Mouse (Mus musculus) kidney, adult 2 months (tissue): ENCODE measurements around the gene Krt33a. TPM values are rescaled to one million over a fixed set of nuclear protein-coding genes. Genes with fewer than 3 reads are reported as not detected.

Experiments
- DNase-seq: peaks from one replicate; pipeline ENCODE4 v3.0.0; 2021
- H3K27ac ChIP-seq: fragments of 200-500 bp; 2 replicates; pipeline ENCODE4 v1.5.1; 2012; ENCODE audit warnings: low read depth, low read length, control low read depth, inconsistent platforms; ENCODE audit not compliant: insufficient read depth
- H3K27me3 ChIP-seq: fragments of 200-500 bp; replicated peaks from 2 replicates; pipeline ENCODE4 v1.6.1; 2012; ENCODE audit warnings: mild to moderate bottlenecking, moderate library complexity, low read length, inconsistent platforms; ENCODE audit not compliant: control insufficient read depth, insufficient read depth
- H3K36me3 ChIP-seq: fragments of 200-500 bp; 2 replicates; pipeline ENCODE4 v1.6.1; 2012; ENCODE audit warnings: mild to moderate bottlenecking, moderate library complexity, low read length, inconsistent platforms; ENCODE audit not compliant: control insufficient read depth, insufficient read depth
- H3K4me1 ChIP-seq: fragments of 200-500 bp; 2 replicates; pipeline ENCODE4 v1.6.1; 2011; ENCODE audit warnings: low read length; ENCODE audit not compliant: control insufficient read depth, insufficient read depth
- H3K4me3 ChIP-seq: fragments of 200-500 bp; 2 replicates; pipeline ENCODE4 v1.5.1; 2011; ENCODE audit warnings: mild to moderate bottlenecking, low read depth, low read length, control low read depth; ENCODE audit not compliant: insufficient read depth
- CTCF ChIP-seq: fragments of 200-500 bp; conservative IDR thresholded peaks from 2 replicates; pipeline ENCODE4 v1.5.1; 2011; ENCODE audit warnings: low read depth, mild to moderate bottlenecking, control low read depth, low read length, moderate library complexity, mixed read lengths; ENCODE audit not compliant: insufficient read depth, insufficient read length
- POLR2A ChIP-seq: fragments of 200-500 bp; IDR thresholded peaks from one replicate; pipeline ENCODE4 v1.6.1; 2011; ENCODE audit warnings: low read depth, low read length, control low read depth
- WGBS: fragments of 180-500 bp; shearing (Covaris S2); methylation state at CpG from one replicate; pipeline ENCODE4 v1.1.7; 2018; 5-methylcytosine and 5-hydroxymethylcytosine counted together
- polyA plus RNA-seq: library from polyadenylated mRNA; depleted of rRNA; stranded (reverse); fragments of >200 nt; gene quantifications from 2 replicates; pipeline ENCODE4 v1.2.3, GENCODE M21; 2012; rRNA removed

Krt33a gene
- polyA plus RNA-seq, 1 experiment: not detected

- no peaks in the 10 kb centered on the region for H3K4me1 ChIP-seq
- no peaks in the 10 kb centered on the region for H3K36me3 ChIP-seq
- TF ChIP-seq POLR2A: no peak
- TF ChIP-seq CTCF: no peak
- no peak within 1 kb of the TSS for H3K4me3 ChIP-seq
- DNase-seq: no peak
- no peak within 1 kb of the TSS for H3K27ac ChIP-seq
- WGBS: 60% methylated on average over 8 of the region's 8 CpGs
- no peaks in the 10 kb centered on the region for H3K27me3 ChIP-seq
Observed at GRCm38 (mm10) chr11:99986180-99986647, 29.8 kb downstream of the Krt33a start, which contains the start of gene Krtap16-1. TSS of gene Krtap16-1 (minus strand) at chr11:99986597.

GRCm38 (mm10) chr11:99985291-99986092 lies 30.5 kb downstream of the Krt33a start:
- 64% methylated on average over 20 of the region's 20 CpGs for WGBS
- no peak for DNase-seq
- H3K27ac ChIP-seq: no peak overlapping the region
- no peak for TF ChIP-seq POLR2A
- no peaks in the 10 kb centered on the region for H3K4me1 ChIP-seq
- H3K36me3 ChIP-seq: no peaks in the 10 kb centered on the region
- H3K27me3 ChIP-seq: no peaks in the 10 kb centered on the region
- H3K4me3 ChIP-seq: no peak overlapping the region

- Histone ChIP-seq H3K27me3 (no peaks in the 10 kb centered on the region), H3K36me3 (no peaks in the 10 kb centered on the region), H3K4me1 (no peaks in the 10 kb centered on the region), H3K27ac (no peak overlapping the region), H3K4me3 (no peak overlapping the region)
- no peak for DNase-seq
- WGBS: 85% methylated on average over 1 of the region's 1 CpGs
- TF ChIP-seq POLR2A: no peak
- TF ChIP-seq CTCF: no peak
Observed at GRCm38 (mm10) chr11:99983442-99983841, 32.6 kb downstream of the Krt33a start.

- H3K27ac ChIP-seq: no peak overlapping the region
- WGBS: 82% methylated on average over 9 of the region's 9 CpGs
- no peaks in the 10 kb centered on the region for H3K4me1 ChIP-seq
- TF ChIP-seq POLR2A (no peak), CTCF (no peak)
- no peak for DNase-seq
- no peaks in the 10 kb centered on the region for H3K27me3 ChIP-seq
- no peaks in the 10 kb centered on the region for H3K36me3 ChIP-seq
- H3K4me3 ChIP-seq: no peak overlapping the region
Observed at GRCm38 (mm10) chr11:99982731-99983130, 33.3 kb downstream of the Krt33a start.

GRCm38 (mm10) chr11:99978953-99979352 lies 37.1 kb downstream of the Krt33a start, which contains the start of gene Krtap29-1:
TSS of gene Krtap29-1 (minus strand) at chr11:99979053.
- H3K27me3 ChIP-seq: no peaks in the 10 kb centered on the region
- no peak within 1 kb of the TSS for H3K4me3 ChIP-seq
- TF ChIP-seq POLR2A (no peak), CTCF (no peak)
- no peaks in the 10 kb centered on the region for H3K36me3 ChIP-seq
- DNase-seq: no peak
- 61% methylated on average over 5 of the region's 5 CpGs for WGBS
- H3K4me1 ChIP-seq: no peaks in the 10 kb centered on the region
- no peak within 1 kb of the TSS for H3K27ac ChIP-seq

- no peaks in the 10 kb centered on the region for H3K4me1 ChIP-seq
- H3K27ac ChIP-seq: no peak overlapping the region
- no peaks in the 10 kb centered on the region for H3K36me3 ChIP-seq
- no peak for DNase-seq
- 45% methylated on average over 2 of the region's 2 CpGs for WGBS
- no peak for TF ChIP-seq CTCF
- no peak for TF ChIP-seq POLR2A
- no peak overlapping the region for H3K4me3 ChIP-seq
- no peaks in the 10 kb centered on the region; the same call in 1 of the 2 replicates for H3K27me3 ChIP-seq
Observed at GRCm38 (mm10) chr11:99965961-99966360, 50.1 kb downstream of the Krt33a start.

- no peak overlapping the region for H3K27ac ChIP-seq
- WGBS: 36% methylated on average over 6 of the region's 6 CpGs
- H3K4me3 ChIP-seq: no peak overlapping the region
- no peaks in the 10 kb centered on the region for H3K4me1 ChIP-seq
- H3K36me3 ChIP-seq: no peaks in the 10 kb centered on the region
- no peaks in the 10 kb centered on the region; the same call in 1 of the 2 replicates for H3K27me3 ChIP-seq
- no peak for DNase-seq
- TF ChIP-seq CTCF (0 out of 2 replicates have a peak, but pooled peaks have one; percentile 0), POLR2A (no peak)
Observed at GRCm38 (mm10) chr11:99964213-99964612, 51.8 kb downstream of the Krt33a start.

Other genes starting within 250 kb of the Krt33a start
- gene Gm11595, start 243.3 kb downstream of the Krt33a start, polyA plus RNA-seq: not detected in 2 replicates
- gene Krtap4-8, start 235.5 kb downstream of the Krt33a start, polyA plus RNA-seq: not detected in 2 replicates
- not detected in 2 replicates for gene Krtap4-9, start 231.0 kb downstream of the Krt33a start, polyA plus RNA-seq
- gene Gm11596, start 222.7 kb downstream of the Krt33a start, polyA plus RNA-seq: not detected in 2 replicates
- gene Gm11569, start 217.3 kb downstream of the Krt33a start, polyA plus RNA-seq: not detected in 2 replicates
- not detected in 2 replicates for gene Gm11554, start 211.8 kb downstream of the Krt33a start, polyA plus RNA-seq
- gene Krtap4-13, start 206.3 kb downstream of the Krt33a start, polyA plus RNA-seq: not detected in 2 replicates
- not detected in 2 replicates for gene Gm11564, start 200.5 kb downstream of the Krt33a start, polyA plus RNA-seq
- not detected in 2 replicates for gene 2300003K06Rik, start 178.1 kb downstream of the Krt33a start, polyA plus RNA-seq
- not detected in 2 replicates for gene Krtap4-16, start 164.6 kb downstream of the Krt33a start, polyA plus RNA-seq
- not detected in 2 replicates for gene Gm11568, start 158.3 kb downstream of the Krt33a start, polyA plus RNA-seq
- not detected in 2 replicates for gene Gm11559, start 151.7 kb downstream of the Krt33a start, polyA plus RNA-seq
- gene Krtap9-1, start 142.8 kb downstream of the Krt33a start, polyA plus RNA-seq: not detected in 2 replicates
- gene Gm11567, start 137.0 kb downstream of the Krt33a start, polyA plus RNA-seq: not detected in 2 replicates
- not detected in 2 replicates for gene Krtap31-1, start 108.3 kb downstream of the Krt33a start, polyA plus RNA-seq
- not detected in 2 replicates for gene Gm11565, start 101.5 kb downstream of the Krt33a start, polyA plus RNA-seq
- not detected in 2 replicates for gene Krtap31-2, start 79.9 kb downstream of the Krt33a start, polyA plus RNA-seq
- not detected in 2 replicates for gene Krtap9-5, start 67.7 kb downstream of the Krt33a start, polyA plus RNA-seq
- not detected in 2 replicates for gene Krtap29-1, start 37.2 kb downstream of the Krt33a start, polyA plus RNA-seq
- gene Krtap16-1, start 29.6 kb downstream of the Krt33a start, polyA plus RNA-seq: not detected in 2 replicates
- gene Krtap17-1, start 22.2 kb downstream of the Krt33a start, polyA plus RNA-seq: not detected in 2 replicates
- gene Krt33b, start 13.7 kb upstream of the Krt33a start, polyA plus RNA-seq: not detected in 2 replicates
- gene Krt34, start 25.3 kb upstream of the Krt33a start, polyA plus RNA-seq: not detected in 2 replicates
- gene Krt31, start 34.3 kb upstream of the Krt33a start, polyA plus RNA-seq: not detected in 2 replicates
- gene Krt32, start 72.0 kb upstream of the Krt33a start, polyA plus RNA-seq: not detected in 2 replicates
- gene Krt35, start 80.0 kb upstream of the Krt33a start, polyA plus RNA-seq: not detected in 2 replicates
- gene Krt36, start 89.4 kb upstream of the Krt33a start, polyA plus RNA-seq: 0.11 TPM in 1 of 2 replicates, not detected in the other
- gene Krt13, start 105.4 kb upstream of the Krt33a start, polyA plus RNA-seq: not detected in 2 replicates
- 3.1 and 3.9 TPM in 2 replicates for gene Krt15, start 119.7 kb upstream of the Krt33a start, polyA plus RNA-seq
- 13.0 and 20.1 TPM in 2 replicates for gene Krt19, start 132.5 kb upstream of the Krt33a start, polyA plus RNA-seq
- not detected in 2 replicates for gene Krt9, start 177.0 kb upstream of the Krt33a start, polyA plus RNA-seq
- 1.3 and 1.4 TPM in 2 replicates for gene Krt14, start 191.3 kb upstream of the Krt33a start, polyA plus RNA-seq
- gene Krt16, start 232.7 kb upstream of the Krt33a start, polyA plus RNA-seq: not detected in 2 replicates
- gene Krt17, start 244.8 kb upstream of the Krt33a start, polyA plus RNA-seq: 0.08 TPM in 1 of 2 replicates, not detected in the other